Mouse (Mus musculus) naive thymus-derived CD4-positive, alpha-beta T cell, adult 5 months (primary cell): ENCODE results near the gene Gm10251. TPM values are rescaled to one million over a fixed set of nuclear protein-coding genes. Genes with fewer than 3 reads are reported as not detected.

Experiments
- polyA plus RNA-seq: library from polyadenylated mRNA; unstranded; fragments of 100-300 nt; shearing (Covaris generic); gene quantifications from one replicate; pipeline ENCODE4 v1.2.1, GENCODE M21; 2017

The Gm10251 gene
- not detected for polyA plus RNA-seq

DNA sequence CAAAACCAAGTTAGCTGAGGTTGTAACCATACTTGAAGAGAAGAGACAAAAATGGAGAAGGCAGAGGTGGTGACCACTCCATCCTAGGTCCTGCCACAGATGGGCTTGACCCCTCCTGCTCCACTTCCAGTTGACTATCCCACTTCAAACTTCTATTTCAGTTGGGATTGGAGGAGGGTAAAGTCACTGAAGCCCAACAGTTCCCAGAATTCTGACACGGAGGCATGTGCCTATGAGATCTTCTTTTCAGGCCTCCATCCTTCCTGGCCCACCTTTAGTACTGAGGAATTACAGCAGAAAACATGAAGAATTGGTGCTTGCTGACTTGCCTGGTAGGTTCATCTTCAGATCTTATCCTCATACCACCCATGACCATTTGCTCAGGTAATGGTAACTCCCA is at the start of gene Gm10251:
Gene Gm10251, minus strand, starts transcription at position 101 of the 400 bp plus-strand sequence.

DNA sequence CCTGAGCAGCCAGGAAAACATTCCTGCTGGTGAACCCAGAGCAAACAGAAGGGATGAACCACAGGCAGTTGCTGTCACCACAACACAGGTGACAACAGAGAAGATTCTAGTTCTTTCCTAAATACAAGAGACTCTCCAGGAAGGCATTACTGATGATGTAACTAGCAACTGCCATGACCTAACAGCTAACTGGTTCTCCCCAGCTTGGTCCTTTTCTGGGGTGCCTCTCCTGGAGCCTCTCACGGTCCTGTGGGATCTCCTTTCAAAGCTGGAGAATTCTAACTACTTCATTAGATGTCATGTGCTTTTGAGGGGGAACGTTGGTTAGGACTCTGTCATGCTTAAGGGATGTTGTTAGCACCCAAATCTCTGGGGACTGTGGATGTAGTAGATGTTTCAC is 36.2 kb upstream of the Gm10251 start, which contains the start of gene Gm8050:
Gene Gm8050, minus strand, starts transcription at position 101 of the 400 bp plus-strand sequence.

DNA sequence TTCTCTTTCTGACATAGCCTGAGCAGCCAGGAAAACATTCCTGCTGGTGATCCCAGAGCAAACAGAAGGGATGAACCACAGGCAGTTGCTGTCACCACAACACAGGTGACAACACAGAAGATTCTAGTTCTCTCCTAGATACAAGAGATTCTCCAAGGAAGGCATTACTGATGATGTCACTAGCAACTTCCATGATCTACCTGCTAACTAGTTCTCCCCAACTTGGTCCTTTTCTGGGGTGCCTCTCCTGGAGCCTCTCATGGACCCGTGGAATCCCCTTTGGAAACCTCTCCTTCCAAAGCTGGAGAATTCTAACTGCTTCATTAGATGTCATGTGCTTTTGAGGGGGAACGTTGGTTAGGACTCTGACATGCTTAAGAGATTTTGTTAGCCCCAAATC is 61.7 kb downstream of the Gm10251 start, which contains the start of gene Gm3460:
Gene Gm3460, minus strand, starts transcription at position 101 of the 400 bp plus-strand sequence.

DNA sequence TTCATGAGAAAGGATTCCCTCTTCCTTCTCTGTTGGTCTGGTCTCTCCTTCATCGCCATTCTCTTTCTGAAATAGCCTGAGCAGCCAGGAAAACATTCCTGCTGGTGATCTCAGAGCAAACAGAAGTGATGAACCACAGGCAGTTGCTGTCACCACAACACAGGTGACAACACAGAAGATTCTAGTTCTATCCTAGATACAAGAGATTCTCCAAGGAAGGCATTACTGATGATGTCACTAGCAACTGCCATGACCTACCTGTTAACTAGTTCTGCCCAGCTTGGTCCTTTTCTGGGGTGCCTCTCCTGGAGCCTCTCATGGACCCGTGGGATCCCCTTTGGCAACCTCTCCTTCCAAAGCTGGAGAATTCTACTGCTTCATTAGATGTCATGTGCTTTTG is 93.5 kb downstream of the Gm10251 start, which contains the start of gene Gm3629:
Gene Gm3629, minus strand, starts transcription at position 101 of the 400 bp plus-strand sequence.

Other genes starting within 250 kb of the Gm10251 start
- not detected for gene Gm3594, start 239.6 kb downstream of the Gm10251 start, polyA plus RNA-seq
- not detected for gene Gm8356, start 146.9 kb downstream of the Gm10251 start, polyA plus RNA-seq
- not detected for gene Gm3629, start 93.6 kb downstream of the Gm10251 start, polyA plus RNA-seq
- not detected for gene Gm3460, start 61.8 kb downstream of the Gm10251 start, polyA plus RNA-seq
- not detected for gene Gm8050, start 36.1 kb upstream of the Gm10251 start, polyA plus RNA-seq
- gene Gm3636, start 58.2 kb upstream of the Gm10251 start, polyA plus RNA-seq = 1.5 TPM
- not detected for gene Gm8362, start 90.2 kb upstream of the Gm10251 start, polyA plus RNA-seq
- gene Gm3642, start 156.1 kb upstream of the Gm10251 start, polyA plus RNA-seq = not detected
- not detected for gene Gm3667, start 205.8 kb upstream of the Gm10251 start, polyA plus RNA-seq